Mouse (Mus musculus) lung, postnatal 0 days (tissue): ENCODE results near the gene Asap2.

Experiments used
- CTCF ChIP-seq: IDR thresholded peaks from 2 replicates; pipeline ENCODE4 v1.5.1; 2016; ENCODE audit warnings: antibody characterized with exemption, mild to moderate bottlenecking
- EP300 ChIP-seq: IDR thresholded peaks from 2 replicates; pipeline ENCODE4 v1.6.1; 2016; ENCODE audit warnings: antibody characterized with exemption, mild to moderate bottlenecking, control low read depth

GRCm38 (mm10) chr12:21266784-21267098 lies 276.5 kb downstream of the Asap2 start:
- TF ChIP-seq CTCF (no peak), EP300 (no peak)
